8 mouse cellular contexts compared by ENCODE assay signal in the genomic region with DNA sequence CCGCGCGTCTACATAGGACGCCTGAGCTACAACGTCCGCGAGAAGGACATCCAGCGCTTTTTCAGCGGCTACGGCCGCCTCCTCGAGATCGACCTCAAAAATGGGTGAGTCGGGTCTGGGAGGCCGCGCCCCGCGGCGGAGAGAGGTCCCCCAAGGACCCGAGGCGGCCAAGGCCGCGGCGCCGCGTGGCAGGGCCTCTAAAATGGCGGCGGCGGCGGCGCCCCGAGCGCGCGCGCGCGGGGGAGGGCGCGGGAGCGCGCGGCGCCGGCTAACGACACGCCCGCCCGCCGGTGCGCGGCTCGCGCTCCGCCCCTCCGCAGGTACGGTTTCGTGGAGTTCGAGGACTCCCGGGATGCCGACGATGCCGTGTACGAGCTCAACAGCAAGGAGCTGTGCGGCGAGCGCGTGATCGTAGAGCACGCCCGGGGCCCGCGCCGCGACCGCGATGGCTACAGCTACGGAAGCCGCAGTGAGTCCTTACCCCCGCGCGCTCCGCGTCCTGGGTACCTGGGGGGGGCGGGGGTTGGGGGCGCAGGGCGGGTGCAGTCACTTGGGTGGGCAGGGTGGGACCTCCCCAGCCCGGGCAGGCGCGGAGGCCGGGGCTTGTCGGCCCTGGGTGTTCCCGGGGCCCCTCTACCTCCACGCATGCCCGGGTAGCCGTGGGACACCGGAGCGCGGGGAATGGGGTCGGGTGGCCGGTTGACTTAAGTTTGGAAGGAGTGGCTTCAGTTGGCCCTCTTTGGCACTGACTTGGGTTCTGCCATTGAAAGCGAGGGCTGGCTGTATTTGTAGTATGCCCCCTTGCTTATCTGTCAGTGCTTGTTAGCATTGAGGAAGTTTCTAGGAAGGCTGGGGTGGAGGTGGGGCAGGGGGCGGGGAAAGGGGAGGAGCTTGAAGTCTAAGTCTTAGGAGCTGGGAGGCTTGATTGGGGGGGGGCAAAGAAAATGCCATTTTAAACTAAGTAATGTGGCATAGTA. TPM values are rescaled to one million over a fixed set of nuclear protein-coding genes. Genes with fewer than 3 reads are reported as not detected.
DNase-seq lines count a peak whose midpoint lies in the region; ATAC-seq and TF ChIP-seq lines count a peak whose summit lies in the region.

No protein-coding gene starts in this region.

- peak overlapping the region; percentile 100 for H3K9ac ChIP-seq in ES-E14 (ENCODE audit: insufficient read depth, low read depth, low read length, poor library complexity, severe bottlenecking)
- peak overlapping the region; percentile 100 for H3K9ac ChIP-seq in forebrain, embryonic 15.5 days (replicated peaks)
- H3K9ac ChIP-seq in lung, embryonic 15.5 days, result peak overlapping the region; percentile 100

- no peaks in the 10 kb centered on the region for H3K9me3 ChIP-seq in ES-E14 (ENCODE audit: control insufficient read depth, insufficient read depth, low read depth, low read length)
- H3K9me3 ChIP-seq in forebrain, embryonic 15.5 days, result no peaks in the 10 kb centered on the region
- no peaks in the 10 kb centered on the region for H3K9me3 ChIP-seq in lung, embryonic 15.5 days

- peak overlapping the region; percentile 97 for H3K27ac ChIP-seq in ES-E14 (ENCODE audit: insufficient read depth, low read depth, low read length, poor library complexity, severe bottlenecking)
- peak overlapping the region; percentile 98 for H3K27ac ChIP-seq in forebrain, embryonic 15.5 days (replicated peaks)
- peak overlapping the region; percentile 97 for H3K27ac ChIP-seq in lung, embryonic 15.5 days

- DNase-seq in ES-E14 (ENCODE audit: low read depth, low spot score), result peak; percentile 73
- peak; percentile 71 to 78 for DNase-seq in heart, postnatal 14 days
- DNase-seq in layer of hippocampus, adult 18-20 months (ENCODE audit: low spot score in 2 of 2), result peak; percentile 45 to 76
- DNase-seq in testis, postnatal 14 days (ENCODE audit: low spot score), result peak; percentile 72

- ATAC-seq in cerebellum, adult (ENCODE audit: insufficient number of reproducible peaks, low FRiP score, low TSS enrichment), result peak; percentile 34
- peak; percentile 62 for ATAC-seq in forebrain, embryonic 15.5 days (replicated peaks)
- peak; percentile 61 for ATAC-seq in lung, embryonic 15.5 days (ENCODE audit: borderline replicate concordance, extremely low read depth, low FRiP score, low TSS enrichment)
- ATAC-seq in neutrophil, adult 5-6 weeks (ENCODE audit: extremely low read depth, insufficient number of reproducible peaks, low FRiP score, poor library complexity, severe bottlenecking), result peak; percentile 18; the same call in 1 of the 2 replicates

- H3K4me1 ChIP-seq in ES-E14 (ENCODE audit: control insufficient read depth in 2 of 2, insufficient read depth in 2 of 2, low read length in 2 of 2, poor library complexity in 1 of 2), result peaks cover 0 to 13% of the 10 kb centered on the region in 2 experiments; a peak in 2 of 4 replicates
- peaks cover 20% of the 10 kb centered on the region for H3K4me1 ChIP-seq in forebrain, embryonic 15.5 days
- peaks cover 11% of the 10 kb centered on the region for H3K4me1 ChIP-seq in lung, embryonic 15.5 days

- H3K27me3 ChIP-seq in forebrain, embryonic 15.5 days, result no peaks in the 10 kb centered on the region
- H3K27me3 ChIP-seq in lung, embryonic 15.5 days, result peaks cover 9% of the 10 kb centered on the region

- in situ Hi-C loops in ES-E14 (cut with MboI; ENCODE audit: low sequenced_read_pairs in 2 of 2, unreplicated experiment in 2 of 2), result no loop called here

- intact Hi-C loops in heart, postnatal 14 days (cut with DNase I), result loop anchor here (5.0 kb wide), 1 partner anchor 485 kb away; no protein-coding TSS in a partner anchor

- peak overlapping the region; percentile 66 for H3K4me2 ChIP-seq in forebrain, embryonic 15.5 days (replicated peaks)
- peak overlapping the region; percentile 85 for H3K4me2 ChIP-seq in lung, embryonic 15.5 days

- H3K4me3 ChIP-seq in ES-E14 (ENCODE audit: insufficient read depth in 1 of 2, low read depth in 1 of 2, low read length in 2 of 2, poor library complexity in 1 of 2, severe bottlenecking in 1 of 2), result peak overlapping the region; percentile 98 to 99
- H3K4me3 ChIP-seq in forebrain, embryonic 15.5 days, result peak overlapping the region; percentile 98
- peak overlapping the region; percentile 93 for H3K4me3 ChIP-seq in lung, embryonic 15.5 days

- peaks cover 24% of the 10 kb centered on the region for H3K36me3 ChIP-seq in ES-E14 (ENCODE audit: control insufficient read depth, insufficient read depth, low read length, poor library complexity, severe bottlenecking)
- peaks cover 40% of the 10 kb centered on the region for H3K36me3 ChIP-seq in forebrain, embryonic 15.5 days
- H3K36me3 ChIP-seq in lung, embryonic 15.5 days, result peaks cover 41% of the 10 kb centered on the region

- under 1% methylated on average over 72 of the region's 103 CpGs for WGBS in forebrain, embryonic 15.5 days
- WGBS in lung, embryonic 15.5 days, result under 1% methylated on average over 102 of the region's 103 CpGs

TF ChIP-seq in ES-E14, 5 proteins besides CTCF, POLR2A, EP300 and RAD21:
- TF ChIP-seq ZC3H11A (IDR thresholded peaks at IDR 0.05; ENCODE audit: borderline replicate concordance, low read depth, low read length), result no peak
- TF ChIP-seq HCFC1 (IDR thresholded peaks at IDR 0.05; ENCODE audit: borderline replicate concordance, insufficient read depth, low read length), result no peak
- TF ChIP-seq ZNF384 (IDR thresholded peaks at IDR 0.05; ENCODE audit: low read depth, low read length), result no peak
- TF ChIP-seq CHD2 (IDR thresholded peaks at IDR 0.05; ENCODE audit: low read depth, low read length), result no peak
- TF ChIP-seq MAFK (IDR thresholded peaks at IDR 0.05; ENCODE audit: insufficient read depth, low read depth, low read length), result no peak
TF ChIP-seq in ES-E14: peak in this region for 0.

RNA-seq across cellular contexts. Expression of a gene that starts 0.6 kb away (rescaled TPM):
- total RNA-seq in ES-E14 (2012; rRNA removed), result 183 and 207 TPM in 2 replicates
- polyA plus RNA-seq in forebrain, embryonic 15.5 days (2015; fragmentation: Nextera tagmentation; extraction: Ambion mirVana), result 172 and 180 TPM in 2 replicates
- 10 to 100 TPM; 88.4 to 91.7 TPM for total RNA-seq in heart, postnatal 14 days (2021)
- 100 to 1,000 TPM in 1 of 2 experiments, 10 to 100 TPM in 1; 95.9 to 102 TPM for total RNA-seq in layer of hippocampus, adult 18-20 months (2021)
- 216 and 217 TPM in 2 replicates for polyA plus RNA-seq in lung, embryonic 15.5 days (2015; fragmentation: Nextera tagmentation; extraction: Ambion mirVana)
- total RNA-seq in neutrophil, adult 5-6 weeks (2017), result 205 and 208 TPM in 2 replicates

RNA-seq across cellular contexts. Expression of a gene that starts 11.3 kb away (rescaled TPM):
- total RNA-seq in ES-E14 (2012; rRNA removed), result 1.1 and 2.4 TPM in 2 replicates
- 0.86 and 1.3 TPM in 2 replicates for polyA plus RNA-seq in forebrain, embryonic 15.5 days (2015; fragmentation: Nextera tagmentation; extraction: Ambion mirVana)
- total RNA-seq in heart, postnatal 14 days (2021), result under 1 TPM in 1 of 2 experiments, not detected in 1; 0.05 TPM
- total RNA-seq in layer of hippocampus, adult 18-20 months (2021), result 1 to 10 TPM; 7.4 to 9.3 TPM
- polyA plus RNA-seq in lung, embryonic 15.5 days (2015; fragmentation: Nextera tagmentation; extraction: Ambion mirVana), result 0.07 and 0.09 TPM in 2 replicates
- total RNA-seq in neutrophil, adult 5-6 weeks (2017), result 1.0 TPM in 1 of 2 replicates, not detected in the other

RNA-seq across cellular contexts. Expression of a gene that starts 55.2 kb away (rescaled TPM):
- 1.8 and 3.0 TPM in 2 replicates for total RNA-seq in ES-E14 (2012; rRNA removed)
- 0.32 TPM in 1 of 2 replicates, not detected in the other for polyA plus RNA-seq in forebrain, embryonic 15.5 days (2015; fragmentation: Nextera tagmentation; extraction: Ambion mirVana)
- under 1 TPM in 1 of 2 experiments, not detected in 1; 0.12 TPM for total RNA-seq in heart, postnatal 14 days (2021)
- under 1 TPM; 0.71 to 0.79 TPM for total RNA-seq in layer of hippocampus, adult 18-20 months (2021)
- not detected in 2 replicates for polyA plus RNA-seq in lung, embryonic 15.5 days (2015; fragmentation: Nextera tagmentation; extraction: Ambion mirVana)
- not detected in 2 replicates for total RNA-seq in neutrophil, adult 5-6 weeks (2017)

Comparison
In these comparisons a context has a peak if more than half of its experiments do, and no peak if none do; other contexts are left out.
1. Peak in every context shown above with its lines: DNase-seq, ATAC-seq, H3K4me3 ChIP-seq and H3K27ac ChIP-seq.